Mouse (Mus musculus) neural tube, embryonic 11.5 days (tissue): Measurements from ENCODE around the gene Skida1. TPM values are rescaled to one million over a fixed set of nuclear protein-coding genes. Genes with fewer than 3 reads are reported as not detected.
A peak's percentile ranks its signal among the peaks of the same experiment; 100 is the strongest.

ENCODE experiments used
- ATAC-seq: fragments of 200-750 bp; cut with Nextera tagmentation; 2 replicates; pipeline ENCODE4 v1.8.0; 2017; ENCODE audit warnings: moderate number of reproducible peaks, mild to moderate bottlenecking, moderate TSS enrichment, moderate library complexity; ENCODE audit not compliant: insufficient read depth, low FRiP score, low TSS enrichment
- DNase-seq: peaks from one replicate; pipeline ENCODE4 v3.0.0-alpha.2; 2015; ENCODE audit warnings: low spot score
- H3K27ac ChIP-seq: fragments of 300-500 bp; sonication (generic); 2 replicates; pipeline ENCODE4 v1.5.1; 2014; ENCODE audit warnings: low read depth, mild to moderate bottlenecking, low read length
- H3K27me3 ChIP-seq: fragments of 300-500 bp; sonication (generic); 2 replicates; pipeline ENCODE4 v1.6.1; 2014; ENCODE audit warnings: mild to moderate bottlenecking, low read length, mixed read lengths; ENCODE audit not compliant: control insufficient read depth, insufficient read depth
- H3K36me3 ChIP-seq: fragments of 300-500 bp; sonication (generic); 2 replicates; pipeline ENCODE4 v1.6.1; 2014; ENCODE audit warnings: mild to moderate bottlenecking, low read length, moderate library complexity, mixed read lengths; ENCODE audit not compliant: control insufficient read depth, insufficient read depth
- H3K4me1 ChIP-seq: fragments of 300-500 bp; sonication (generic); 2 replicates; pipeline ENCODE4 v1.6.1; 2014; ENCODE audit warnings: low read length, mixed read lengths; ENCODE audit not compliant: control insufficient read depth, insufficient read depth
- H3K4me2 ChIP-seq: fragments of 300-500 bp; sonication (generic); 2 replicates; pipeline ENCODE4 v1.6.1; 2014; ENCODE audit warnings: low read depth, mild to moderate bottlenecking, moderate library complexity
- H3K4me3 ChIP-seq: fragments of 300-500 bp; sonication (generic); 2 replicates; pipeline ENCODE4 v1.5.1; 2014; ENCODE audit warnings: low read depth, low read length
- H3K9ac ChIP-seq: fragments of 300-500 bp; sonication (generic); 2 replicates; pipeline ENCODE4 v1.6.1; 2014; ENCODE audit warnings: mild to moderate bottlenecking, low read length
- H3K9me3 ChIP-seq: fragments of 300-500 bp; sonication (generic); 2 replicates; pipeline ENCODE4 v1.6.1; 2016; ENCODE audit warnings: low read length; ENCODE audit not compliant: control insufficient read depth
- WGBS: fragments of 180-500 bp; shearing (Covaris S2); extraction: QIAGEN DNeasy Blood & Tissue Kit; methylation state at CpG from one replicate; pipeline ENCODE4 v1.1.7; 2014; 5-methylcytosine and 5-hydroxymethylcytosine counted together
- polyA plus RNA-seq: library from polyadenylated mRNA; unstranded; fragments of >200 nt; fragmentation: Nextera tagmentation; extraction: Ambion mirVana; gene quantifications from 2 replicates; pipeline ENCODE4 v1.2.1, GENCODE M21; 2014

Skida1 gene
- polyA plus RNA-seq, 1 experiment from 2014 or later = 15.5 TPM

- Histone ChIP-seq H3K9me3 (no peaks in the 10 kb centered on the region), H3K27ac (peak overlapping the region; percentile 100), H3K27me3 (no peaks in the 10 kb centered on the region), H3K4me3 (peak overlapping the region; percentile 99), H3K4me2 (peak overlapping the region; percentile 84), H3K9ac (peak overlapping the region; percentile 100), H3K36me3 (no peaks in the 10 kb centered on the region), H3K4me1 (peaks cover 29% of the 10 kb centered on the region)
- ATAC-seq = no peak
- peak; percentile 24 for DNase-seq
- WGBS = 0% methylated on average over 4 of the region's 4 CpGs
Observed at GRCm38 (mm10) chr2:18046186-18046585, 2.7 kb downstream of the Skida1 start.

DNA sequence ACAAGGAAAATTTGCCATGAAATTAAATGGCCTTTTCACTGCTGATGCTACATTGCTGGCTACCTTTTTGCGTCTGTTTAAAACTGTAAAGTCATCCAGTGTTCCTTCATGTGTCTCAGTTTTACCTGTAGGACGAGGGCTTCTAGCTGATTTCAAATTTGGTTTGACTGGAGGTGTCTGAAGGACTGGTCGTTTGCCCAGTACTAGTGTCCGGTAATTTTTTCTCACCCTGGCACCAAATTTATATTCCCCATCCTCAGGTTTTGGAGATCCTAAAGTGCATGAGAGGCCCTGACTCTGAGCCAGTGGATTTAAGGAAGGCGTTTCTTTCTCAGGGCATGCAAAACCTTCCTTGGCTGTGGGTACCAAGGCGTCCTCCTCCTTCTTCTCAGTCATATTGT is 3.1 kb downstream of the Skida1 start:
- peak overlapping the region; percentile 99 for H3K4me3 ChIP-seq
- no peaks in the 10 kb centered on the region for H3K27me3 ChIP-seq
- 5% methylated on average over 6 of the region's 6 CpGs for WGBS
- peak overlapping the region; percentile 84 for H3K4me2 ChIP-seq
- ATAC-seq = no peak
- H3K4me1 ChIP-seq = peaks cover 33% of the 10 kb centered on the region
- H3K9ac ChIP-seq = peak overlapping the region; percentile 100
- H3K27ac ChIP-seq = peak overlapping the region; percentile 100
- H3K36me3 ChIP-seq = no peaks in the 10 kb centered on the region
- H3K9me3 ChIP-seq = no peaks in the 10 kb centered on the region
- peak; percentile 21 for DNase-seq

DNA sequence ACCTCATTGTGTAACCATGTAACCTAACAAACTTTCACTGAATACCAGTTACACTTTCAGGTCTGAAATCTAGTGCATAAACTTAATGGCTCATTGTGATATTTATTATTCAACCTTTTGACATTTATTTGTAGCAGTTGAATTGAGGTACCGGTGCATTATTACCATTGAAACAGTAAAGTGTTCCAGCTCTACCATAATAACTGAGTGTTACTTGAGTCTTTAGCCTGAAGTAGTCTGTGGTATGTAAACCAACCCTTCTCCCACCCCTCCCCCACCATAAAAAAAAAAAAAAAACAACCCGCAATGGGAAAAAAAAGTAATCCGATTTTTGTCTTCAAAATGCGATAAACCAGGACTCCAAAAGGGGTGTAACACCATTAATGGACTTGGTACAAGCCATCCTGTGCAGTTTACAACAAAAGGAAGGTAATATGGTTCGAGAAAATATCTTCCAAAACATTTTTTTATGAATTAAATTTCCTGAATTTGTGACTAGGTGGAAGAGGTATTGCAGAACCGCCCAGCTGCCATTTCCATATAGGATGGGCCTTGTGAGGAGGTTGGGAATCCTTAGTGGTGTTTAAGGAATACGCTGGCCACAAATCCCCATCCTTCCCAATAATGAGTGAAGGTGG is 3.6 kb downstream of the Skida1 start:
- H3K4me2 ChIP-seq = peak overlapping the region; percentile 84
- H3K27me3 ChIP-seq = no peaks in the 10 kb centered on the region
- peak overlapping the region; percentile 100 for H3K27ac ChIP-seq
- ATAC-seq = no peak
- no peaks in the 10 kb centered on the region for H3K36me3 ChIP-seq
- peak; percentile 24 for DNase-seq
- H3K4me1 ChIP-seq = peaks cover 36% of the 10 kb centered on the region
- H3K9ac ChIP-seq = peak overlapping the region; percentile 100
- H3K9me3 ChIP-seq = no peaks in the 10 kb centered on the region
- 6% methylated on average over 7 of the region's 7 CpGs for WGBS
- H3K4me3 ChIP-seq = peak overlapping the region; percentile 99

DNA sequence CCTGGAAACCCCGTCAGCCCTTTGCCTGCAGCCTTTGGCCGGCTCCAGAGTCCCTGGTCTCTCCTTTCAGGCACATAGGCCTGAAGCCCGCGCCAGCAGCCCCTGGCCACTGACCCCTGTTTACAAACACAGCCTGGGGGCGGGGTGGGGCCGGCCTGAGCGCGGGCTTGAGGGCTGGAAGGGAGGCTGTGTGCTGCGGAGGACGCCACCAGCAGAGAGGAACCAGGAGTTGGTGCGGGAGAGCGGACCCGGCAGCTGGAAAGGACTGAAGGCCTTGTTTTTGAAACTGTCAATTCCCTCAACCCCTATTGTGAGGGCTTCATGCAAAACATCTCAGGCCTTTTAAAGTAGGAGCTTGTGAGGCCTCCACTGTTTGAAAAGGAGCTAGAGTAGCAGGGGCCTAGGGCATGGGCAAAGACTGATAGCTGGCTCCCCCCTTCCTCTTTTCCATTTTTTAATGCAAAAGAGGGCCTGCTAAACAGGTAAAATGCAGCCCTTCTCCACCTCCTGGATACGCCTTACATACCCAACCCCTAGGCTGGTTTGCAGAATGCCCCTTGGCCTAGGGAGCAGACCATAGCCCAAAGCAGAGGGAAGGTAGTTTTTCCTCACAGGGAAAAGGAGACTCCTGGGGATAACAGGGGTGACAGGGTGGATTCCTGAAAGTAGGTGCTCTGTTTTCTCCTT is 7.5 kb downstream of the Skida1 start:
- Histone ChIP-seq H3K27ac (peak overlapping the region; percentile 96), H3K4me3 (peak overlapping the region; percentile 34), H3K4me2 (peak overlapping the region; percentile 84), H3K36me3 (no peaks in the 10 kb centered on the region), H3K27me3 (no peaks in the 10 kb centered on the region), H3K4me1 (peaks cover 40% of the 10 kb centered on the region), H3K9me3 (no peaks in the 10 kb centered on the region), H3K9ac (peak overlapping the region; percentile 90)
- 3% methylated on average over 14 of the region's 14 CpGs for WGBS
- DNase-seq (peak; percentile 83), ATAC-seq (peak; percentile 70)

- H3K4me3 ChIP-seq = peak overlapping the region; percentile 34
- H3K27me3 ChIP-seq = no peaks in the 10 kb centered on the region
- peak overlapping the region; percentile 90 for H3K9ac ChIP-seq
- WGBS = 5% methylated on average over 27 of the region's 27 CpGs
- ATAC-seq (peak; percentile 29; the same call in 1 of the 2 replicates), DNase-seq (peak; percentile 67)
- peak overlapping the region; percentile 96 for H3K27ac ChIP-seq
- no peaks in the 10 kb centered on the region for H3K9me3 ChIP-seq
- H3K36me3 ChIP-seq = no peaks in the 10 kb centered on the region
- H3K4me2 ChIP-seq = peak overlapping the region; percentile 84
- H3K4me1 ChIP-seq = peaks cover 40% of the 10 kb centered on the region
Observed at GRCm38 (mm10) chr2:18040347-18041160, 8.3 kb downstream of the Skida1 start.

GRCm38 (mm10) chr2:18039566-18040290 is 9.1 kb downstream of the Skida1 start:
- peaks cover 40% of the 10 kb centered on the region for H3K4me1 ChIP-seq
- 3% methylated on average over 46 of the region's 46 CpGs for WGBS
- no peaks in the 10 kb centered on the region for H3K9me3 ChIP-seq
- DNase-seq = peak; percentile 86
- peak overlapping the region; percentile 84 for H3K4me2 ChIP-seq
- H3K27ac ChIP-seq = peak overlapping the region; percentile 96
- peak; percentile 77 for ATAC-seq
- H3K4me3 ChIP-seq = peak overlapping the region; percentile 34
- H3K27me3 ChIP-seq = no peaks in the 10 kb centered on the region
- H3K36me3 ChIP-seq = no peaks in the 10 kb centered on the region
- H3K9ac ChIP-seq = peak overlapping the region; percentile 90

- peak; percentile 51 for DNase-seq
- H3K4me2 ChIP-seq = peak overlapping the region; percentile 84
- peak overlapping the region; percentile 96 for H3K27ac ChIP-seq
- H3K9ac ChIP-seq = peak overlapping the region; percentile 90
- H3K9me3 ChIP-seq = no peaks in the 10 kb centered on the region
- H3K4me1 ChIP-seq = peaks cover 46% of the 10 kb centered on the region
- H3K27me3 ChIP-seq = no peaks in the 10 kb centered on the region
- peak overlapping the region; percentile 34; the same call in 1 of the 2 replicates for H3K4me3 ChIP-seq
- no peaks in the 10 kb centered on the region for H3K36me3 ChIP-seq
- no peak for ATAC-seq
- 16% methylated on average over 10 of the region's 10 CpGs for WGBS
Observed at GRCm38 (mm10) chr2:18038895-18039371, 9.9 kb downstream of the Skida1 start.

GRCm38 (mm10) chr2:18038141-18038752 is 10.6 kb downstream of the Skida1 start:
- H3K4me1 ChIP-seq = peaks cover 52% of the 10 kb centered on the region
- H3K4me3 ChIP-seq = no peak overlapping the region
- H3K36me3 ChIP-seq = no peaks in the 10 kb centered on the region
- H3K4me2 ChIP-seq = no peak overlapping the region
- H3K9me3 ChIP-seq = no peaks in the 10 kb centered on the region
- no peak for ATAC-seq
- no peak for DNase-seq
- no peaks in the 10 kb centered on the region for H3K27me3 ChIP-seq
- no peak overlapping the region for H3K27ac ChIP-seq
- WGBS = 41% methylated on average over 3 of the region's 3 CpGs
- H3K9ac ChIP-seq = no peak overlapping the region
